Mouse (Mus musculus) ES-E14 (cell line): ENCODE measurements around the gene Esyt2.
"Not testable (repeated sequence)": the region's sequence is repeated elsewhere in the genome, so short reads cannot be mapped to it uniquely, and the experiment has no call there.

Experiments
- CHD2 ChIP-seq: IDR thresholded peaks from 2 replicates; pipeline ENCODE4 v1.6.1; 2014; ENCODE audit warnings: mild to moderate bottlenecking, low read depth, low read length, inconsistent platforms
- MAFK ChIP-seq: IDR thresholded peaks from 2 replicates; pipeline ENCODE4 v1.6.1; 2014; ENCODE audit warnings: mild to moderate bottlenecking, low read depth, low read length, inconsistent platforms; ENCODE audit not compliant: insufficient read depth
- ZNF384 ChIP-seq: IDR thresholded peaks from 2 replicates; pipeline ENCODE4 v1.6.1; 2012; ENCODE audit warnings: low read depth, low read length, inconsistent platforms

DNA sequence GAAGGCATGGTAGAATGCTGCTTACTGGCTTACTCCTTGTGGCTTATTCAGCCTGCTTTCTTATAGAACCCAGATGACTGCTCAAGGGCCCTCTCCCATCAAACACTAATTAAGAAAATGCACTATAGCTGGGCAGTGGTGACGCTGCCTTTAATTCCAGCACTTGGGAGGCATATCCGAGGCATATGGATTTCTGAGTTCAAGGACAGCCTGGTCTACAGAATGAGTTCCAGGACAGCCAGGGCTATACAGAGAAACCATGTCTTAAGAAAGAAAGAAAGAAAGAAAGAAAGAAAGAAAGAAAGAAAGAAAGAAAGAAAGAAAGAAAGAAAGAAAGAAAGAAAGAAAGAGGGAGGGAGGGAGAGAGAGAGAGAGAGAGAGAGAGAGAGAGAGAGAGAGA is 5.9 kb upstream of the Esyt2 start, which contains the start of gene Gm11027:
- not testable (repeated sequence) for TF ChIP-seq ZNF384, CHD2, MAFK
